Mouse (Mus musculus): ENCODE results near the gene Slc24a4. TPM values are rescaled to one million over a fixed set of nuclear protein-coding genes. Genes with fewer than 3 reads are reported as not detected.

The Slc24a4 gene
- total and polyA plus RNA-seq, 3 experiments: 0.23 to 0.69 (median 0.34) TPM

- no peaks in the 10 kb centered on the region for H3K9me3 ChIP-seq (replicated peaks; ENCODE audit: low read length)
Measured at GRCm38 (mm10) chr12:102296361-102296760, 167.8 kb downstream of the Slc24a4 start.

GRCm38 (mm10) chr12:102296967-102297366 is 168.4 kb downstream of the Slc24a4 start:
- in situ Hi-C loops (cut with MboI; ENCODE audit: low pct_ligation_motif_present, low pct_unique_long_range_greater_than_20kb, low sequenced_read_pairs): no loop called here
- Histone ChIP-seq H3K4me3 (replicated peaks in 1 of 3; ENCODE audit: low read depth in 2 of 3, low read length in 2 of 3, poor library complexity in 1 of 3) (no peak overlapping the region), H3K36me3 (replicated peaks in 1 of 2; ENCODE audit: control insufficient read depth in 1 of 2, insufficient read depth in 1 of 2, low read length in 1 of 2) (peaks cover 0 to 31% of the 10 kb centered on the region in 2 experiments), H3K9ac (ENCODE audit: insufficient read depth, low read depth) (no peak overlapping the region), H3K9me3 (replicated peaks; ENCODE audit: low read length) (no peaks in the 10 kb centered on the region), H3K27me3 (replicated peaks) (no peaks in the 10 kb centered on the region), H3K4me2 (ENCODE audit: insufficient read depth, low read depth, poor library complexity, severe bottlenecking) (no peak overlapping the region), H3K27ac (ENCODE audit: insufficient read depth, low read depth) (no peak overlapping the region), H3K79me2 (replicated peaks; ENCODE audit: control insufficient read depth, extremely low read depth, insufficient read depth, poor library complexity, severe bottlenecking) (no peaks in the 10 kb centered on the region), H3K4me1 (ENCODE audit: control insufficient read depth in 1 of 2, insufficient read depth in 2 of 2) (peaks cover 29 to 47% of the 10 kb centered on the region in 2 experiments)
- TF ChIP-seq NRF1 (IDR thresholded peaks at IDR 0.05; ENCODE audit: low read depth, low read length): no peak
- no peak for TF ChIP-seq ZNF384 (IDR thresholded peaks at IDR 0.05; ENCODE audit: low read depth, low read length)
- TF ChIP-seq MXI1 (IDR thresholded peaks at IDR 0.05; ENCODE audit: low read depth, low read length): no peak
- no peak for TF ChIP-seq ZKSCAN1 (IDR thresholded peaks at IDR 0.05; ENCODE audit: borderline replicate concordance, low read depth, low read length)
- dilution Hi-C loops (cut with MboI; ENCODE audit: extremely low pct_ligation_motif_present, extremely low pct_unique_long_range_greater_than_20kb, low sequenced_read_pairs): no loop called here
- DNase-seq (ENCODE audit: extremely low read depth): no peak

More at GRCm38 (mm10) chr12:102296361-102296760, 167.8 kb downstream of the Slc24a4 start:
- H3K4me1 ChIP-seq (ENCODE audit: control insufficient read depth in 1 of 2, insufficient read depth in 2 of 2): peaks cover 28 to 53% of the 10 kb centered on the region in 2 experiments
- no peak for DNase-seq (ENCODE audit: extremely low read depth)
- no peak for TF ChIP-seq MYC (IDR thresholded peaks at IDR 0.05; ENCODE audit: low read depth, low read length)
- in situ Hi-C loops (cut with MboI; ENCODE audit: low pct_ligation_motif_present, low pct_unique_long_range_greater_than_20kb, low sequenced_read_pairs): no loop called here
- no peak overlapping the region for H3K9ac ChIP-seq (ENCODE audit: insufficient read depth, low read depth)
- H3K27me3 ChIP-seq (replicated peaks): no peaks in the 10 kb centered on the region
- dilution Hi-C loops (cut with MboI; ENCODE audit: extremely low pct_ligation_motif_present, extremely low pct_unique_long_range_greater_than_20kb, low sequenced_read_pairs): no loop called here
- no peak overlapping the region for H3K4me3 ChIP-seq (replicated peaks in 1 of 3; ENCODE audit: low read depth in 2 of 3, low read length in 2 of 3, poor library complexity in 1 of 3)
- H3K36me3 ChIP-seq (replicated peaks in 1 of 2; ENCODE audit: control insufficient read depth in 1 of 2, insufficient read depth in 1 of 2, low read length in 1 of 2): peaks cover 0 to 28% of the 10 kb centered on the region in 2 experiments
- no peak overlapping the region for H3K4me2 ChIP-seq (ENCODE audit: insufficient read depth, low read depth, poor library complexity, severe bottlenecking)
- no peaks in the 10 kb centered on the region for H3K79me2 ChIP-seq (replicated peaks; ENCODE audit: control insufficient read depth, extremely low read depth, insufficient read depth, poor library complexity, severe bottlenecking)
- H3K27ac ChIP-seq (ENCODE audit: insufficient read depth, low read depth): no peak overlapping the region

GRCm38 (mm10) chr12:102299209-102299608 is 170.7 kb downstream of the Slc24a4 start:
- no peak overlapping the region for H3K9ac ChIP-seq (ENCODE audit: insufficient read depth, low read depth)
- H3K4me2 ChIP-seq (ENCODE audit: insufficient read depth, low read depth, poor library complexity, severe bottlenecking): no peak overlapping the region
- no peak for DNase-seq (ENCODE audit: extremely low read depth)
- TF ChIP-seq PAX5 (IDR thresholded peaks at IDR 0.05; ENCODE audit: low read length): no peak
- no peak for TF ChIP-seq CHD1 (IDR thresholded peaks at IDR 0.05; ENCODE audit: low read depth, low read length)
- no peak for TF ChIP-seq POLR2AphosphoS2 (IDR thresholded peaks at IDR 0.05; ENCODE audit: low read depth, low read length)
- no peak for TF ChIP-seq ZC3H11A (IDR thresholded peaks at IDR 0.05; ENCODE audit: low read depth, low read length)
- no peak for TF ChIP-seq MAFK (IDR thresholded peaks at IDR 0.05; ENCODE audit: insufficient replicate concordance, low read length)
- no peak for TF ChIP-seq TBP (conservative IDR thresholded peaks at IDR 0.05; ENCODE audit: low read depth, low read length)
- TF ChIP-seq BHLHE40 (IDR thresholded peaks at IDR 0.05; ENCODE audit: low read depth, low read length): no peak
- no peak for TF ChIP-seq MAX (IDR thresholded peaks at IDR 0.05; ENCODE audit: low read length)
- TF ChIP-seq JUN (IDR thresholded peaks at IDR 0.05; ENCODE audit: insufficient read depth, low read depth, low read length): no peak
- no peak for TF ChIP-seq RCOR1 (conservative IDR thresholded peaks at IDR 0.05; ENCODE audit: low read depth, low read length)
- in situ Hi-C loops (cut with MboI; ENCODE audit: low pct_ligation_motif_present, low pct_unique_long_range_greater_than_20kb, low sequenced_read_pairs) (no loop called here), dilution Hi-C loops (cut with MboI; ENCODE audit: extremely low pct_ligation_motif_present, extremely low pct_unique_long_range_greater_than_20kb, low sequenced_read_pairs) (no loop called here)
- no peak overlapping the region for H3K27ac ChIP-seq (ENCODE audit: insufficient read depth, low read depth)
- H3K79me2 ChIP-seq (replicated peaks; ENCODE audit: control insufficient read depth, extremely low read depth, insufficient read depth, poor library complexity, severe bottlenecking): no peaks in the 10 kb centered on the region; the same call in 1 of the 2 replicates
- H3K4me3 ChIP-seq (replicated peaks in 1 of 3; ENCODE audit: low read depth in 2 of 3, low read length in 2 of 3, poor library complexity in 1 of 3): no peak overlapping the region
- no peaks in the 10 kb centered on the region for H3K9me3 ChIP-seq (replicated peaks; ENCODE audit: low read length)
- no peaks in the 10 kb centered on the region for H3K27me3 ChIP-seq (replicated peaks)
- peaks cover 0 to 24% of the 10 kb centered on the region in 2 experiments for H3K36me3 ChIP-seq (replicated peaks in 1 of 2; ENCODE audit: control insufficient read depth in 1 of 2, insufficient read depth in 1 of 2, low read length in 1 of 2)
- H3K4me1 ChIP-seq (ENCODE audit: control insufficient read depth in 1 of 2, insufficient read depth in 2 of 2): peaks cover 31 to 47% of the 10 kb centered on the region in 2 experiments
